Mouse (Mus musculus) G1E (cell line): ENCODE measurements around the gene Rab30.

Source experiments
- CTCF ChIP-seq: IDR thresholded peaks from 2 replicates; pipeline ENCODE4 v1.5.1; 2012; ENCODE audit warnings: low read depth, low read length, inconsistent platforms, mixed read lengths
- GATA1 ChIP-seq: IDR thresholded peaks from 2 replicates; pipeline ENCODE4 v1.6.1; 2012; ENCODE audit warnings: borderline replicate concordance, low read length, inconsistent platforms, mixed read lengths
- GATA2 ChIP-seq: IDR thresholded peaks from 2 replicates; pipeline ENCODE4 v1.6.1; 2012; ENCODE audit warnings: low read depth, low read length, inconsistent platforms, borderline replicate concordance
- POLR2AphosphoS5 ChIP-seq: IDR thresholded peaks from 2 replicates; pipeline ENCODE4 v1.6.1; 2012; ENCODE audit warnings: low read depth, low read length, inconsistent platforms; ENCODE audit not compliant: insufficient replicate concordance
- TAL1 ChIP-seq: conservative IDR thresholded peaks from 2 replicates; pipeline ENCODE4 v1.6.1; 2012; ENCODE audit warnings: low read depth, low read length, inconsistent platforms, mixed read lengths

DNA sequence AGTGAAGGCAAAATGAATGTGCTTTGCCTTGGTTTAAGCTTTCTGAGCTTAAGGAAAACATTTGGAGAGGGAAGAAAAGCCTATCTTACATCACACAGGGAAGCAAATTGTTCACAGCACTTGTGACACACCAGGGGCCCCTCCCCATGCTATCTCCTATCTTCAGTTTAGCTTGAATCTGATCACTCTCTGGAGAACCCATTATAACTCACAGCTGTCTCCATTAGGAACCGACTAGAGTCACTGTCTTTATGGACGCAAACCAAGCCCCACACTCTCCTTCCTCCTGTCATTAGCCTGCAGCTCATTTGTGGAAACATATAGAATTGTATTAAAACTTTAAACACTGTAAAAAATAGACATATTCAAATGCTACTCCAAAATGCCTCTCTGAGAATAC, 31.8 kb upstream of the Rab30 start:
- TF ChIP-seq CTCF (no peak), POLR2AphosphoS5 (no peak), GATA1 (no peak), GATA2 (no peak), TAL1 (no peak)
